Mouse (Mus musculus) brain, embryonic 18.5 days (tissue): ENCODE results near the gene Col9a1.

Experiments used
- DNase-seq: peaks from one replicate; pipeline ENCODE4 v3.0.0-alpha.2; 2012; ENCODE audit warnings: low read depth, low spot score

Gene Col9a1

DNA sequence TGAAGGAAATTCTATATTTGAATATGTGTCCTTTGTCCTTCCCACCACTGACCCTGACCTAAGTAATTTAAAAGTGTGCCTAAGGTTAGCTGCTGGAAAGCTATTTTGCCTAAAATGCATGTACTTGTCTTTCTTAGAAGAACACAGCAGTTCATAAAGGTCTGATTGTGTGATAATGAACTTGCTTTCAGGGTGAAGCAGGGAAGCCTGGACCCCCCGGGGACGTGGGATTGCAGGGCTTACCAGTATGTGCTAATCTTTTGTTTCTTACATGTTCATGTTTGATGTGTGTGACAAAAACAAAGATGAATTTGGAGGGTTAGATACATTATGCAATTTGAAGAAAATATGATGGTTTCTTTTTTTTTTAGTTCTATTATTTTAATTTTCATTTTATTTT is 44.8 kb downstream of the Col9a1 start:
- DNase-seq, result no peak

GRCm38 (mm10) chr1:24222981-24223612 is 45.7 kb downstream of the Col9a1 start:
- no peak for DNase-seq

DNA sequence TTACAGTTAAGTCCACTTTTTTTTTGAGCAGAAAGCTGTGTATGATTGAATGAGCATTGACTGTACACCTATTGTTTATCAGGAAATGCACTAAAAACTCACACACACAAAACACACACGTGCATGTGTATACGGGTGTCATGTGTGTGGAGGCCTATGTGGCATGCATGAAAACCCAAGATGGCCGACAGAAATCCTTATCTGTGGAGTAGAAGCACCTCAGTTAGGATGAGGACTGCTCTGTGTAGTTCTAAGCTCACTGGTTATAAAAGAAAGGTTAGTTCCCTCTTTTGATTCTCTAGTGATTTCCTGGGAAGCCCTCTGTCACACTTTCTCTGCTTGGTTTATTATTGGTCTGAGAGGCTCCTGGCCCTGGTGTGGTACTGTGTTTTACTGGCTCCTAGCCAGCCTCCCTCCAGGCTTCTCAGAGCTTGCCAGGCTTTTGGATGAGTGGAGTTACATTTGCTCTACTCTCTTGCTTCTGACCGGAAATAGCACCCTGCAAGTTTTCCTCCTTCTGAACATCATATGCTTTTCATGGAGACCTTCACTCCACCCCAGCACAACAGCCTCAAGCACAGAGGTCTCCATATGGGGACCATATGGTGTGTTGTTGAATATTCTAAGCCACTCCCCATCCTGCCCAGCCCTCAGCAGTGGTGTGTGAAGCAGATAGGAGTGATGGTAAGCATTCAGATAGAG is 48.6 kb downstream of the Col9a1 start:
- no peak for DNase-seq

- DNase-seq, result no peak
Observed at GRCm38 (mm10) chr1:24226941-24227711, 49.7 kb downstream of the Col9a1 start.

GRCm38 (mm10) chr1:24229552-24229951 is 52.1 kb downstream of the Col9a1 start:
- DNase-seq, result no peak

DNA sequence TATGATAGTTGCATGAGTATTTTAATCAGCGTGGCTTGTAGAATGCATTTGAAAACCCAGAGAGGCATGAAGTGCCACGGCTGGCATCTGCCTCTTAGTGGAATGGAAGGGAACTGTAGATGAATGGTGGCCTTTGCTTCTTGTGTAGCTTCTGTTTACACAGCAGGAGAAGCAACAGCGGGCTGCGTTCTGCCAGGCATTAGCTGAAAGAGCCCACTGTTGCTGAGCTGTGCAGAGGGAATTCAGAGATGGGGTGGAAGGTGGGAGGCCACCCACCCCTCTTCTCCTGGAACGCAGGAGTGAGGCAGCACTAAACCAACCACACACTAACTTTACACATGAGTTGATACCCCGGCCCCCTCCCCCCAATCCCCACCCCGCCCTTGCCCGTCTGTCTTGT is 53.0 kb downstream of the Col9a1 start:
- DNase-seq, result no peak

DNA sequence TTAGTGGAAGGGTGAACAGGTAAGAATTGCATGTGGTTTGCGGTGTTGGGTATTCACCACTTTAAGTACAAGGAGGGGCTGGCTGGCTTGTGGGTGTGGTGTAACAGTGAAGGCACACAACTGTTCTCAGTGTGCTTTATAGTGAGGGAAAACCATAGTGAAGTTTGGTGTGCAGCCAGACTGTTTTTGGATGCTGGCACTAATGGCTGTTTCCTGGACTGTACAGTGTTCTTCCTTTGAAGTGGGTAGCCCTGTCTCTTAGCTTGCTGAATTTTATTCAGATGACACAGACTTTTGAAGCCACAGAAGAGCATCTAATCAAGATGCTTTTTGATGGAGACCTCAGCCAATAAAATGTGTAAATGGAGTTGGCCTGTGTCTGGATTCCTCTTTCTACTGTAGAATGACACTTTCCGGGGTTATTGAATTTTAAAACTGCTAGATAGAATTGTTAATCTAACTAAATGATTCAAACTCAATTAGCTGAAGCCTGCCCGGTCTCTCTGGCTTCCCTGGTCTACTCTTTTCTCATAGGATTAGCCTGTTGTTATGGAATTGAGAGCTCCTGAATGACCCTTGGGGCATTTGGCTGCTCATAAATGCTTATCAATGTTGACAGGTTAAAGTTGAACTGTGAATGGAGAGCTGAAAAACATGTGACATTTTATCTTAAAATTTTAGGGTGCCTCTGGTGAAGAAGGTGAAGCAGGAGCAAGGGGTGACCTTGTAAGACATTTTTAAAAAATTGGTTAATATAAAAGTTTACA is 54.3 kb downstream of the Col9a1 start:
- no peak for DNase-seq

GRCm38 (mm10) chr1:24236330-24236729 is 58.9 kb downstream of the Col9a1 start:
- no peak for DNase-seq

- no peak for DNase-seq
Observed at GRCm38 (mm10) chr1:24240039-24240691, 62.8 kb downstream of the Col9a1 start.

- DNase-seq, result no peak
Observed at GRCm38 (mm10) chr1:24244931-24245330, 67.5 kb downstream of the Col9a1 start.

- DNase-seq, result no peak
Observed at GRCm38 (mm10) chr1:24245700-24246375, 68.4 kb downstream of the Col9a1 start.

DNA sequence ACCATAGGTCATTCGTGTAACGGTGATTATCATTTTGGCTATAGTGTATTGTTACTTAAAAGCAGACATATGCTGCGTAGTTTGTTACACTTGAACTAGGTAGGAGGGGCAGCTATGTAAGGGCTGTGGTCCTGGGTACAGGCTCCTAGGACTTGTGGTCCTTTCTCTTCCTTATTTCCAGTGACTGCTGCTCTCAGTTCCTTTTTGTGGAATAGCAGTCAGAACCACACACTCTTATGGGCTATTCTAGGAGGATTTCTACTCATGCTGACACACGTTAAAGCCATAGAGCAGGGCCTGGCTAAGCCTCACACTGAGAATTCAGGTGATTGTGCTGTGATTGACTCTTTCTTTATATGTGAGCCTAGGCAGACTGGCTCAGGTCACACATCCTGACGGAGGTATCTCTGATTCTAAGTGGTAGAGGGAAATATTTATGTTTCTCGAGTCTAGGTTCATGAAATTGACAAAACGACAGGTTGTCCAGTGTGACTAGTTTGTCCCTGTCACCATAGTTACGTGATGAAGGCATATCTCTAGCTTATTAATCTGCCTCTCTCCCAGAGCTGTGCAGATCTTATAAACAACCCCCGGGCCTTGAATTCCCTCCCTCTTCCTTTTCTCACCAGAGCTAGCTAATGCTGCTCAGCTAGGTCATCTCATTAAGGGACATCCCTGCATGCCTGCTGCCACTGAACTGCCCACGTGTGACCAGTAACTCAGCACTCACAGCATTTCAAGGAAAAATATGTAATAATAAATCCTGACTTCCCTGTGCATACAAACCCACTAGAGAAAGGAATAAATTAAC is 71.1 kb downstream of the Col9a1 start:
- no peak for DNase-seq

GRCm38 (mm10) chr1:24249105-24249664 is 71.8 kb downstream of the Col9a1 start:
- no peak for DNase-seq

GRCm38 (mm10) chr1:24257961-24258360 is 80.6 kb downstream of the Col9a1 start:
- no peak for DNase-seq

- no peak for DNase-seq
Observed at GRCm38 (mm10) chr1:24259419-24259818, 82.0 kb downstream of the Col9a1 start.

DNA sequence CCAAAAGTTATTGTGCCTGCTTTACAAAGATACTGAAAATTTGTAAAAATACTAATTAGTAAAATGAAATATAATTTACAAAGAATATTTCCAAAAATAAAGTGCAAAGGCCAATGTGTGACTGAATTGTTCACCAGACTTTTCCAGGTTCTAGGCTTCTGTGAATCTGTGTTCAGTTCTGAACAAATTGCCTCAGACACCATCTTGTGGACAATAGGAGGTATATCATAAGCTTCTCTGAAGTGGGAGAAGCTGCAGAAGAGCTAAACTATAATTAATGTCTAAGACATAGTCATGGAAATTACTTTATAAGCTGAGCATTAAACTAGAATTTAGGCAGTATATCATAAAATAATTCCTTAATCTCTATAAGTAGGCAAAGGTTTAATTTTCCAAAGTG is 83.8 kb downstream of the Col9a1 start:
- no peak for DNase-seq

- DNase-seq, result no peak
Observed at GRCm38 (mm10) chr1:24267022-24267421, 89.6 kb downstream of the Col9a1 start.

DNA sequence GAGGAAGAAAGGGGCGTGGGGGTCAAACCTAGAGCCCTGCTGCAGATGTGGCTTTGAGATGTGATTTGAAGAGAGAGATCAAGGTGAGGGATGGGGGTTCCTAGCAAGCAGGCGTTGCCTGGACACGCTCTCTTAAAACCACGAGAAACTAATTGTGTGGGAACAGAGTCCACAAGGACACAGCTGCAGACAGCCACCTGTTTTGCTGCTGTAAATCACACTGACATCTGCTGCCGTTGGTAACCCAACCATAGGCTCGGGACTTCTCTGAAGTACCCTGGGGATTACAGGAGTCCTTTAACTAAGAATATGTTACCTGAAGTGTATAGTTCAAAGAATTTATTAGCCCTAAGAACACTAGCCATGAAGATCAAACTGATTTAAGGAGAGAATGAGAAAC is 109.0 kb downstream of the Col9a1 start:
- DNase-seq, result no peak

- DNase-seq, result no peak
Observed at GRCm38 (mm10) chr1:24292515-24292914, 115.1 kb downstream of the Col9a1 start.
